Mouse (Mus musculus) embryonic fibroblast, embryonic 13.5 days (primary cell): Measurements from ENCODE around the gene Sertad1.

Source experiments
- CTCF ChIP-seq: IDR thresholded peaks from 2 replicates; pipeline ENCODE4 v1.5.1; 2011; ENCODE audit warnings: mild to moderate bottlenecking, control low read depth, low read length, moderate library complexity, borderline replicate concordance; ENCODE audit not compliant: insufficient read depth
- POLR2A ChIP-seq: IDR thresholded peaks from 2 replicates; pipeline ENCODE4 v1.6.1; 2011; ENCODE audit warnings: low read depth, mild to moderate bottlenecking, control low read depth, low read length, moderate library complexity

- TF ChIP-seq CTCF, result no peak
- TF ChIP-seq POLR2A, result peak; percentile 68
These were observed 5.1 kb upstream of the Sertad1 start for GRCm38 (mm10) chr7:27481627-27481969.
